Mouse (Mus musculus): ENCODE results near the gene Mlh3. TPM values are rescaled to one million over a fixed set of nuclear protein-coding genes. Genes with fewer than 3 reads are reported as not detected.

Gene Mlh3
- total RNA-seq, 2 experiments from 2014 or later = 8.7 to 10.8 TPM

GRCm38 (mm10) chr12:85227227-85227626 lies 43.2 kb downstream of the Mlh3 start:
- peak; percentile 40 for DNase-seq

GRCm38 (mm10) chr12:85219905-85220290 lies 50.5 kb downstream of the Mlh3 start:
- DNase-seq = no peak

- peak; percentile 99 for DNase-seq
Measured at GRCm38 (mm10) chr12:85219236-85219904, 51.0 kb downstream of the Mlh3 start, which contains the start of gene Eif2b2. TSS of gene Eif2b2 (plus strand) at chr12:85219481.

- DNase-seq = no peak
Measured at GRCm38 (mm10) chr12:85217733-85218310, 52.6 kb downstream of the Mlh3 start.

GRCm38 (mm10) chr12:85215031-85215430 lies 55.4 kb downstream of the Mlh3 start:
- no peak for DNase-seq

GRCm38 (mm10) chr12:85208687-85209199 lies 61.7 kb downstream of the Mlh3 start:
- DNase-seq = no peak

GRCm38 (mm10) chr12:85205425-85205824 lies 65.0 kb downstream of the Mlh3 start:
- DNase-seq = no peak

GRCm38 (mm10) chr12:85204105-85204504 lies 66.3 kb downstream of the Mlh3 start:
- DNase-seq = no peak

- no peak for DNase-seq
Measured at GRCm38 (mm10) chr12:85203699-85204098, 66.7 kb downstream of the Mlh3 start.

GRCm38 (mm10) chr12:85202191-85202590 lies 68.2 kb downstream of the Mlh3 start:
- DNase-seq = no peak

- DNase-seq = no peak
Measured at GRCm38 (mm10) chr12:85201830-85202147, 68.6 kb downstream of the Mlh3 start.

GRCm38 (mm10) chr12:85200929-85201829 lies 69.2 kb downstream of the Mlh3 start:
- DNase-seq = peak; percentile 36

- DNase-seq = no peak
Measured at GRCm38 (mm10) chr12:85199954-85200353, 70.4 kb downstream of the Mlh3 start.

GRCm38 (mm10) chr12:85197936-85198335 lies 72.5 kb downstream of the Mlh3 start:
- DNase-seq = no peak

GRCm38 (mm10) chr12:85197371-85197770 lies 73.0 kb downstream of the Mlh3 start:
- DNase-seq = no peak

GRCm38 (mm10) chr12:85196191-85196590 lies 74.2 kb downstream of the Mlh3 start:
- DNase-seq = no peak

- DNase-seq = no peak
Measured at GRCm38 (mm10) chr12:85195086-85195485, 75.3 kb downstream of the Mlh3 start.

- DNase-seq = peak; percentile 93
Measured at GRCm38 (mm10) chr12:85194623-85195018, 75.8 kb downstream of the Mlh3 start.

- no peak for DNase-seq
Measured at GRCm38 (mm10) chr12:85193923-85194622, 76.3 kb downstream of the Mlh3 start.

GRCm38 (mm10) chr12:85193146-85193545 lies 77.3 kb downstream of the Mlh3 start:
- no peak for DNase-seq

GRCm38 (mm10) chr12:85192461-85193108 lies 77.8 kb downstream of the Mlh3 start:
- no peak for DNase-seq

GRCm38 (mm10) chr12:85190290-85190689 lies 80.1 kb downstream of the Mlh3 start:
- DNase-seq = no peak
